Mouse (Mus musculus) Patski (cell line): Measurements from ENCODE around the gene Tldc2. TPM values are rescaled to one million over a fixed set of nuclear protein-coding genes. Genes with fewer than 3 reads are reported as not detected.
A peak's percentile ranks its signal among the peaks of the same experiment; 100 is the strongest.

Source experiments
- ATAC-seq: fragments of 100-300 bp; one replicate; pipeline ENCODE4 v1.8.0; 2021
- CTCF ChIA-PET: fragments of 350-600 bp; sonication (Branson Sonifier 250); formaldehyde crosslinking; loops from one replicate; lab custom pipeline; 2022; ENCODE audit warnings: inconsistent platforms; lab: Charles Lee
- POLR2A ChIA-PET: fragments of 350-600 bp; sonication (Branson Sonifier 250); formaldehyde crosslinking; loops from one replicate; lab custom pipeline; 2022; ENCODE audit warnings: antibody characterized with exemption, inconsistent platforms; lab: Charles Lee
- DNase-seq: peaks from one replicate; pipeline ENCODE4 v3.0.0-alpha.2; 2011; ENCODE audit warnings: low read depth, low spot score
- H3K27me3 ChIP-seq: fragments of 371-371 bp; one replicate; pipeline ENCODE4 v1.5.1; 2021
- CTCF ChIP-seq: fragments of 100-300 bp; IDR thresholded peaks from one replicate; pipeline ENCODE4 v1.5.1; 2021
- in situ Hi-C: fragments of 300-500 bp; cut with MboI; formaldehyde crosslinking; loops from 3 replicates; pipeline ENCODE4 v1.11.1; 2018; ENCODE audit warnings: low pct_unique_long_range_greater_than_20kb, mixed read lengths
- polyA plus RNA-seq: library from polyadenylated mRNA; unstranded; gene quantifications from one replicate; pipeline ENCODE4 v1.2.3, GENCODE M21; 2021

Gene Tldc2
- polyA plus RNA-seq, 1 experiment from 2014 or later = 0.33 TPM

DNA sequence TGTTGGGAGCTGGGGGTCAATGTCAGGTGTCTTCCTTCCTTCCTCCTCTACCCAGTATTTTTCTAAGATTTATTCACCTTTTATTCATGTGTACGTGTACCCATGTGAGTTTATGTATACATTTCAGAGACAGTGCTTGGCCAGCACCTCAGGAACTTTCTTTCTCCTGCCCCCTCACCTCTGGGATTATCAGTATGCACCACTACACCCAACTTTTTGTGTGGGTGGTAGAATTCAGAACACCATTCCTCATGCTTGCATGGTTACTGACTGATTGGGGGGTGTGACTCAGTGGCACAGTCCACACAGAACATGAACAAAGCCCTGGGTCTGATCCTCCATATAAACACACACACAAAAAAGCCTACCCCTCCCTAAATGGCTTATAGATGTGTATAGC, 45.2 kb downstream of the Tldc2 start:
- TF ChIP-seq CTCF = no peak
- in situ Hi-C loops = no loop called here
- CTCF ChIA-PET = no interaction called here
- no peaks in the 10 kb centered on the region for H3K27me3 ChIP-seq
- no peak for DNase-seq
- POLR2A ChIA-PET = no interaction called here
- ATAC-seq = no peak

DNA sequence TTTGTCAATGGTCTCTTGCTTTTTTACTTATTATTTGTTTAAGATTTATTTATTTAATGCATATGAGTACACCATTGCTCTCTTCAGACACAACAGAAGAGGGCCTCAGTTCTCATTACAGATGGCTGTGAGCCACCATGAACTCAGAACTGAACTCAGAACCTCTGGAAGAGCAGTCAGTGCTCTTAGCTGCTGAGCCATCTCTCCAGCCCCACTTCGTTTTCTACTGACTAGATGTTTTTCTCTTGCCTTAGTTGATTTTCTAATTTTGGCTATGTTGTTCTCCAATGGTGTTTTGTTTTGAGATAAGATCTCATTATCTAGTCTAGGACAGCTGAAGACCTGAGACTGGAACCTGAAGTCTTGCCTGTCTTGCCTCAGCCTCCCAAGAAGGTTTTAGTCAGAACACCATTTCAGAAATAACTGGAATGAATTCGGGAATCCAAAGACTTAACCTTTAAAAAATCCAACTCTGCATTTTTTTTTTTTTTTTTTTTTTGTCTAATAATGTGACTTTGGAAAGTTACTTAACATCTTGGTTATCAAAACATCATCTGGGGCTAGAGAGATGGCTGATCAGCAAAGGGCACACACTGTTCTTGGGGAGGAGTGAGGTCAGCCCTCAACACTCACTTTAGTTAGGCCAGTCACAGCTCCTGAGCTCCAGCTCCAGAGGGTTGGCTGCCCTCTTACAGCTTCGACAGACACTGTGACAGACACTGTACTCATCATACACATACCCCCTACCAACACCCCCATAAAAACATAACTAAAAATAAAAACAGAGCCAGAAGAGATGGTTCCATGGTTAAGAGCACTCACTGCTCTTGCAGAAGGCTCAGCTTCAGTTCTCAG, 46.1 kb downstream of the Tldc2 start:
- ATAC-seq (no peak), DNase-seq (no peak)
- no peak for TF ChIP-seq CTCF
- ChIA-PET POLR2A (no interaction called here), CTCF (interaction anchor here (1.3 to 1.6 kb wide), 2 partner anchors 17 to 41 kb away, joined by 3 read pairs; no protein-coding TSS in a partner anchor)
- H3K27me3 ChIP-seq = no peaks in the 10 kb centered on the region
- in situ Hi-C loops = no loop called here

DNA sequence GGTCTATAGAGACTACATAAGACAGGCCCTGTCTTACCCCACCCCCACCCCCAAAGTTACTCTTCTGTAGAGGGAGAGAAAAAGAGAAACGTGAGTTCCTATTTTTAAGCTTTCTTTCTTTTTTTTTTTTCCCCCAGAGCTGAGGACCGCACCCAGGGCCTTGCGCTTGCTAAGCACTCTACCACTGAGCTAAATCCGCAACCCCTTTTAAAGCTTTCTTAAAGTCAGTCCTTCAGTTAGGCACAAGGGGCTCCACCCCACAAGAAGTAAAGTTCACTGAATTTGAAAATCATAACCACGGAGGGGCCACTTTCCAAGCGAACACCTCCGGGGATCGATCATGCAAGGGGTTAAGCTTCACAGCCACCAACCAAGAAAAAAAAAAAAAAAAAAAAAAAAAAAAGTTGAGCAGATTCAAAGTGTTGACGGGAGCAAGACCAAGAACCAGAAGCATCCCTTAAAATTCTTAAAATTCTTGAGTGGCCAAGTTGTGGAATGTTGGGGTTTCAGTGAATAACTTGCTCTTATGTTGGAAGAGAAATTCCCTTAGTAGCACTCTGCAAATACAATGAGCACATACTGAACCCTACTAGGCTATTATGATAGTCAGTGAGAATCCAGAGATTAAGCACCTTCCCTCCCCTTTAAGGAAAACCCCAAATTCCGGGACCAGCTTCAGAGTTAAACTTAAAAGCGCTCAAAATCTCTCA, 47.1 kb downstream of the Tldc2 start:
- DNase-seq (no peak), ATAC-seq (no peak)
- ChIA-PET CTCF (interaction anchor here (0.6 to 1.6 kb wide), 3 partner anchors 18 to 94 kb away, joined by 3 read pairs; no protein-coding TSS in a partner anchor), POLR2A (interaction anchor here (0.6 to 1.0 kb wide), 3 partner anchors 70 to 417 kb away, joined by 4 to 8 read pairs (median 5); partner anchors contain the start of gene Rbl1)
- no peak for TF ChIP-seq CTCF
- in situ Hi-C loops = no loop called here
- no peaks in the 10 kb centered on the region for H3K27me3 ChIP-seq

DNA sequence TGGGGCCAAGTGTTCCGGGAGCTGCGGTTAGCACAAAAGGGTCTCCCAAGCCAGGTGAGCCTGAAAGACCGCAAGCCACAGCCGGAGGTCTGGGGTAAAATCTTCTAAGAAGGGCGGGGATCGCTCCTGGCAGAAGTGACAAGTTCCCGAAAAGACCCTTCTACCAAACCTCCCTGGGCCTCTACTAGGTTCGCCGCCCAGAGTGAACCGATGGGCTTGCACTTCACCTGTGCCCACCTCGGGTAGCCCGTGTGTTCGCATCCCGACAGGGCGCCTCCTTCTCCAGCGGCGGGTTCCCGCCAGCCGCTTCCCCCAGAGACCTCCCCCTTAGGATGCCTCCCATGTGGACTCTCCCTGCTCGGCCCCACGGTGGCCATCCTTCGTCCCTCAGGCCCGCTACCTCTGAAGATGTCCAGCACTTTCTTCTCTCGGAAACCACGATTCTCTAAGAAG, 47.6 kb downstream of the Tldc2 start:
- POLR2A ChIA-PET = interaction anchor here (1.0 kb wide), 1 partner anchor 70 kb away, joined by 4 read pairs; the partner anchor contains the start of gene Rbl1
- in situ Hi-C loops = no loop called here

DNA sequence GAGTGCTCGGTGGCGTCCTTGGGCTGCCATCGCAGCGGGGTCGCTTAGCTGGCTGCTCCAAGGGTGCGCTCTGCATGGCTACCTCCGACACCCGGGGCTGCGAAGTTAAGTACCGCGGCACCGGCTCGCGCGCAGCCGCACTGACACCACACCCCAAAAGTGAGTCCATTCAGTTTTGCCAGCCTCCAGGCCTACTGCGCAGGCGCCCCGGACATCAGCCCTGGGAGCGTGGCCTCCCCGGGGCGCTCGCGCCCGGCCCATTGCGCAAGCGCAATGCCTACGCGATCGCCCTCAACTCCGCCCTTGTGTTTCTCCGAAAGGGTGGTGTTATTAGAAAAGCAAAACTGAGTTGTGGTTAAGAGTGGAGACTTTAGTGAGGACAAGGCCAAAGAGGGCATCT, 48.2 kb downstream of the Tldc2 start, which contains the start of gene Samhd1:
TSS of gene Samhd1 (minus strand) at position 252 of the 400 bp plus-strand sequence.
- DNase-seq (peak; percentile 64), ATAC-seq (peak; percentile 78)
- POLR2A ChIA-PET = interaction anchor here (0.6 to 1.0 kb wide), 2 partner anchors 69 to 408 kb away, joined by 3 to 4 read pairs; partner anchors contain the start of gene Rbl1
- H3K27me3 ChIP-seq = no peaks in the 10 kb centered on the region
- CTCF ChIA-PET = no interaction called here
- in situ Hi-C loops = no loop called here
- no peak for TF ChIP-seq CTCF

More for the DNA sequence above, 47.6 kb downstream of the Tldc2 start:
- no peak for TF ChIP-seq CTCF
- peak; percentile 55 for ATAC-seq
- DNase-seq = no peak
- H3K27me3 ChIP-seq = no peaks in the 10 kb centered on the region
- CTCF ChIA-PET = interaction anchor here (1.6 kb wide), 1 partner anchor 39 kb away, joined by 3 read pairs; no protein-coding TSS in a partner anchor

DNA sequence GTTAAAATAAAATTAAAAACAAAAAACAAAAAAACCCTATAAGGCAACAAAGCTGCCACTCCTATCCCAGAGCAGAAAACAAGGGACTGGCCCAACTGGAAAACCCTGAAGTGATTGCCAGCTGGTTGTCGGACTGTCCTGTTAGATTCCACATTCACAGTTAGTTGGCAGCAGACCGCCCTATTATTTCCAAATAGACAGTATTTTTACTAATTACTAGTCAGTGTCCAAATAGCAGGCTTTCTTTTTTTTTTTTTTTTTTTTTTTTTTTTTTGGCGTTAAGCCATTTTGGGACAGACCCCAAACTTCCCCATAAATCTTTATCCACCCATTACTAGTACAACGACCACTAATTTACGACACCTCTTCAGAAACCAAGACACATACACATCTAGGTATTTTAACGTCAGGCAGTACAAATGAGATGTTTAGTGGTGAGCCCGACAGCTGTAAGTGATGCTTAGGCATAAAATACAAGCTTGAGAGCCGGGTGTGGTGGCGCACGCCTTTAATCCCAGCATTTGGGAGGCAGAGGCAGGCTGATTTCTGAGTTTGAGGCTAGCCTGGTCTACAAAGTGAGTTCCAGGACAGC, 48.8 kb downstream of the Tldc2 start:
- in situ Hi-C loops = no loop called here
- no peaks in the 10 kb centered on the region for H3K27me3 ChIP-seq
- POLR2A ChIA-PET = interaction anchor here (0.6 kb wide), 1 partner anchor 409 kb away, joined by 3 read pairs; no protein-coding TSS in a partner anchor
- CTCF ChIA-PET = no interaction called here
- DNase-seq (no peak), ATAC-seq (no peak)
- TF ChIP-seq CTCF = peak; percentile 6

DNA sequence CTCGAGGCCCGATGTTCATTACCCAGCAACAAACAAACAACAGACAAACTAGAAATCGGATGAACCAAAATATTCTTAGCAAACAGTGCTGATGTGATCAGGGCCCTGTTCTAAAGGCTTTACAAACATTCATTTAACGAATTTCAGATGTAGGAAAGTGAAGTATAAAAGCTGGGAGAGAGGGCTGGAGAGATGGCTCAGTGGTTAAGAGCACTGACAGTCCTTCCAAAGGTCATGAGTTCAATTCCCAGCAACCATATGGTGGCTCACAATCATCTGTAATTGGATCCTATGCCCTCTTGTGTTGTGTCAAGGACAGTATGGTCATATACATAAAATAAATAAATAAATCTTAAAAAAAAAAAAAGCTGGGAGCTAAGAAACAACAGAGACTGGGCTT, 49.3 kb downstream of the Tldc2 start:
- POLR2A ChIA-PET = no interaction called here
- ATAC-seq (no peak), DNase-seq (no peak)
- H3K27me3 ChIP-seq = no peaks in the 10 kb centered on the region
- in situ Hi-C loops = no loop called here
- CTCF ChIA-PET = no interaction called here
- no peak for TF ChIP-seq CTCF

DNA sequence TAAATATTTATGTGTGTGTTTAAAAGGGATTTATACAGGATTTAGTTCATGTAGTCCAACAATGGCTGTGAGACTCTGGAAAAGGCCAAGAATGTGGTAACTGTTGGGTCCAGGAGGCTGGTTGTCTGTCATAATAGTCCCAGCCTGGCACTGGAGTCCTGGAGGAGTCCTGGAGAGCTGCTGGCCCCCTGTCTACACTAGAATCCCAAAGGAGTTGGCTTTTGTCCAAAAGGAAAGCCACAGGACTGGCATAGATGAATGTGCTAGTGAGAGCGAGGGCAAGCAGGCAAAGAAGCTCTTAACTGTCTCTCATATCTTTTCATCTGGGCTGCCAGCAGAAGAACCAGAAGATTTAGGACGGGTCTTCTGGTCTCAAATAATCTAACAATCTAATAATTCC, 49.8 kb downstream of the Tldc2 start:
- in situ Hi-C loops = no loop called here
- no peak for ATAC-seq
- H3K27me3 ChIP-seq = no peaks in the 10 kb centered on the region
- no peak for DNase-seq
- ChIA-PET POLR2A (no interaction called here), CTCF (no interaction called here)
- no peak for TF ChIP-seq CTCF

DNA sequence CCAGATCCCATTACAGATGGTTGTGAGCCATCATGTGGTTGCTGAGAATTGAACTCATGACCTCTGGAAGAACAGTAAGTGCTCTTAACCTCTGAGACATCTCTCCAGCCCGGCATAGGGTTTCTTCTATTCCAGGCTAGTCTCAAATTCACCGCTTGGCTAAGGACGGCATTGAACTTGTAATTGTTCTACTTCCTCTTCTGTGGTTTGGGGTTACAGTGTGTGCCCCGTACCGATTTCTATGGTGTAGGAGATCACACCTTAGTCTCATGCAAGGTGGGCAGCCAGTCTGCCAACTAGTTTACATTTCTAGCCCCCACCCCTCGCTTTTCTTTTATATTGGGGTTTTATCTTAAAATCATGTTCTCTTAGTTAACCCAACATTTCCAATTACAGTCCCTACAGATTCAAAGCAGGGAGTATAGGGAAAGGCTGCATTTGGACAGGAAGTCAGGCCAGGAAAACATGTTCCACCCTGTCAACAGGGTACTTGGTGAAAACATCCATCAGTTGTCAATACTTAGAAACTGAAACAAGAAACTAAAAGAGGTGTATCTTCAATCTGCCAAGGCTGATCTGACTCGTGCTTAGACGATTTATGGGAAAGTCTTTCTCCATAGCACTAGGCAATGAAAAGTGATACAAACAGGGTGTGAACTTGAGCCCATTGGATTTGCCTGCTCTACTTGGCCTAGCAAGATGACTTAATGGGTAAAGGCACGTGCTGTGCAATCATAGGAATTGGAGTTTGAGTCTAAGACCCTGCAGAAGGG, 51.3 kb downstream of the Tldc2 start:
- no peak for DNase-seq

More for the DNA sequence above, 51.3 kb downstream of the Tldc2 start:
- POLR2A ChIA-PET = interaction anchor here (0.6 kb wide), 1 partner anchor 14 kb away, joined by 6 read pairs; no protein-coding TSS in a partner anchor
- H3K27me3 ChIP-seq = no peaks in the 10 kb centered on the region
- in situ Hi-C loops = no loop called here
- CTCF ChIA-PET = no interaction called here
- ATAC-seq = no peak
- no peak for TF ChIP-seq CTCF
